Mouse (Mus musculus) neural tube, embryonic 11.5 days (tissue): ENCODE data around the gene Adamts2. TPM values are rescaled to one million over a fixed set of nuclear protein-coding genes. Genes with fewer than 3 reads are reported as not detected.

Source experiments
- ATAC-seq: fragments of 200-750 bp; cut with Nextera tagmentation; 2 replicates; pipeline ENCODE4 v1.8.0; 2017; ENCODE audit warnings: moderate number of reproducible peaks, mild to moderate bottlenecking, moderate TSS enrichment, moderate library complexity; ENCODE audit not compliant: insufficient read depth, low FRiP score, low TSS enrichment
- DNase-seq: peaks from one replicate; pipeline ENCODE4 v3.0.0-alpha.2; 2015; ENCODE audit warnings: low spot score
- H3K27ac ChIP-seq: fragments of 300-500 bp; sonication (generic); 2 replicates; pipeline ENCODE4 v1.5.1; 2014; ENCODE audit warnings: low read depth, mild to moderate bottlenecking, low read length
- H3K27me3 ChIP-seq: fragments of 300-500 bp; sonication (generic); 2 replicates; pipeline ENCODE4 v1.6.1; 2014; ENCODE audit warnings: mild to moderate bottlenecking, low read length, mixed read lengths; ENCODE audit not compliant: control insufficient read depth, insufficient read depth
- H3K36me3 ChIP-seq: fragments of 300-500 bp; sonication (generic); 2 replicates; pipeline ENCODE4 v1.6.1; 2014; ENCODE audit warnings: mild to moderate bottlenecking, low read length, moderate library complexity, mixed read lengths; ENCODE audit not compliant: control insufficient read depth, insufficient read depth
- H3K4me1 ChIP-seq: fragments of 300-500 bp; sonication (generic); 2 replicates; pipeline ENCODE4 v1.6.1; 2014; ENCODE audit warnings: low read length, mixed read lengths; ENCODE audit not compliant: control insufficient read depth, insufficient read depth
- H3K4me2 ChIP-seq: fragments of 300-500 bp; sonication (generic); 2 replicates; pipeline ENCODE4 v1.6.1; 2014; ENCODE audit warnings: low read depth, mild to moderate bottlenecking, moderate library complexity
- H3K4me3 ChIP-seq: fragments of 300-500 bp; sonication (generic); 2 replicates; pipeline ENCODE4 v1.5.1; 2014; ENCODE audit warnings: low read depth, low read length
- H3K9ac ChIP-seq: fragments of 300-500 bp; sonication (generic); 2 replicates; pipeline ENCODE4 v1.6.1; 2014; ENCODE audit warnings: mild to moderate bottlenecking, low read length
- H3K9me3 ChIP-seq: fragments of 300-500 bp; sonication (generic); 2 replicates; pipeline ENCODE4 v1.6.1; 2016; ENCODE audit warnings: low read length; ENCODE audit not compliant: control insufficient read depth
- WGBS: fragments of 180-500 bp; shearing (Covaris S2); extraction: QIAGEN DNeasy Blood & Tissue Kit; methylation state at CpG from one replicate; pipeline ENCODE4 v1.1.7; 2014; 5-methylcytosine and 5-hydroxymethylcytosine counted together
- polyA plus RNA-seq: library from polyadenylated mRNA; unstranded; fragments of >200 nt; fragmentation: Nextera tagmentation; extraction: Ambion mirVana; gene quantifications from 2 replicates; pipeline ENCODE4 v1.2.1, GENCODE M21; 2014

Adamts2 gene
- polyA plus RNA-seq, 1 experiment from 2014 or later: 1.1 TPM

DNA sequence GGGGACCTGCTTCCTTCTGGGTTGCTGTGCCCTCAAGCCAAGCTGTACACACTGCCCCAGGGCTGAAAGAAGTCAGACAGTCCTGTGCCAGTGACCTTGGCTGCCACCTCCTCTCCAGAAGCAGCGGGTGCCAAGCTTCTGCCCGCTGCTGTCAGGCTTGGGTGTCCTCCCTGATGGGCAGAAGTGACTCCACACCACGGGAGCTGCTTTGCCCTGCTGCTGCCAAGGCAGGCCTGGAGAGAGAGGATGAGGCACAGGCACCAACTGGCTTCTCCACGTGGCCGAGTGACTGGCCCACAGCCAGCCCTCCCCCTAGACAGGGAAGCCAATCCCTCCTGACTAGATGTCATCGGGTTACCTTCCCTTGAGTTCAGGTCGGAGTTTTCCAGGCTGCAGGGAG is 71.0 kb downstream of the Adamts2 start:
- Histone ChIP-seq H3K4me2 (no peak overlapping the region), H3K27ac (no peak overlapping the region), H3K36me3 (no peaks in the 10 kb centered on the region), H3K4me1 (no peaks in the 10 kb centered on the region), H3K4me3 (no peak overlapping the region), H3K9me3 (no peaks in the 10 kb centered on the region), H3K9ac (no peak overlapping the region), H3K27me3 (no peaks in the 10 kb centered on the region)
- no peak for ATAC-seq
- WGBS: 46% methylated on average over 7 of the region's 7 CpGs
- no peak for DNase-seq

GRCm38 (mm10) chr11:50673525-50674250 is 71.8 kb downstream of the Adamts2 start:
- 66% methylated on average over 5 of the region's 7 CpGs for whole genome bisulfite sequencing
- no peaks in the 10 kb centered on the region for H3K27me3 ChIP-seq
- ATAC-seq: no peak
- H3K9ac ChIP-seq: no peak overlapping the region
- no peaks in the 10 kb centered on the region for H3K4me1 ChIP-seq
- no peak overlapping the region for H3K4me2 ChIP-seq
- no peaks in the 10 kb centered on the region for H3K9me3 ChIP-seq
- H3K4me3 ChIP-seq: no peak overlapping the region
- H3K36me3 ChIP-seq: no peaks in the 10 kb centered on the region
- H3K27ac ChIP-seq: no peak overlapping the region
- DNase-seq: no peak

DNA sequence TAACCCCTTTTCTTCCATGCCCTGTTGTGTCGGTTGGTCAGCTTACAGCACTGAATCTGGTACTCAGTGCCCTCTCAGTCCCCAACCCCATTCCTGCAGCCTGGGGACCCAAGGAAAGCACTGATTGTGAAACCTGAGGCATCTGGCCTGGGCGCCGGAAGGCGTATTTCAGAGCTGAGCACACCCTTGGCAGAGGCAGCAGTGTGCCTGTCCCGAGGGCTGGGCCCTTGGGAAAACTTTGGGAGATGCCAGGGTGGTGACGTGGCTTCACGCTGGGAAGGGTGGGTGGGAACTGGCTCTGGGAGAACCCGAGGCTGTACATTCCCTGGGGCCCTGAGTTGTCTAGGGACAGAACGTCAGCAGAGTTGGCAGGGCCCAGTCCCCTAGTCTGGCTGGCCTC is 72.5 kb downstream of the Adamts2 start:
- Histone ChIP-seq H3K27ac (no peak overlapping the region), H3K9ac (no peak overlapping the region), H3K9me3 (no peaks in the 10 kb centered on the region), H3K4me1 (no peaks in the 10 kb centered on the region), H3K36me3 (no peaks in the 10 kb centered on the region), H3K4me3 (no peak overlapping the region), H3K4me2 (no peak overlapping the region), H3K27me3 (no peaks in the 10 kb centered on the region)
- ATAC-seq (no peak), DNase-seq (no peak)
- WGBS: 80% methylated on average over 9 of the region's 9 CpGs

DNA sequence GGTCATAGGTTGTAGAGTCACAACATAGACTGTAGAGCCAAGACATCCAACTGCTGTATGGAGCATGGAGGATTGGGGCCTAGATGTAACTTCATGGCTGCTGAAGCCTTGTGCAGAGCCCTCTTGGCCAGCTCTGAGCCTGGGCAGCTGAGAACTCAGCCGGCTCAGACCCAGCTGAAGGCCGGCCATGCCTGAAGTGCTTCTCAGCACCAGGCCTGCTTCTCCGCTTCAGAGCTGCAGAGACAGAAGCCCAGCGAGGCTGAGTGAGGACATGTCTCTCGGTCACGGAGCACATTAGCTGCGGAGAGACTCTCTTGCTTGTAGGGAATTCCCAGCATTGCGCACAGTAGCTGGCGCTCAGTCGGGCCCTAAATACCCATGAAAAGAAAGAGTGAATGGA is 76.8 kb downstream of the Adamts2 start:
- Histone ChIP-seq H3K4me3 (no peak overlapping the region), H3K36me3 (no peaks in the 10 kb centered on the region), H3K27ac (no peak overlapping the region), H3K4me2 (no peak overlapping the region), H3K9ac (no peak overlapping the region), H3K9me3 (no peaks in the 10 kb centered on the region), H3K27me3 (no peaks in the 10 kb centered on the region), H3K4me1 (no peaks in the 10 kb centered on the region)
- no peak for ATAC-seq
- no peak for DNase-seq
- 94% methylated on average over 10 of the region's 10 CpGs for WGBS

- H3K36me3 ChIP-seq: no peaks in the 10 kb centered on the region
- 89% methylated on average over 7 of the region's 7 CpGs for WGBS
- no peaks in the 10 kb centered on the region for H3K27me3 ChIP-seq
- no peak for ATAC-seq
- no peak overlapping the region for H3K4me2 ChIP-seq
- H3K9me3 ChIP-seq: no peaks in the 10 kb centered on the region
- no peak overlapping the region for H3K4me3 ChIP-seq
- no peak overlapping the region for H3K27ac ChIP-seq
- no peak for DNase-seq
- H3K9ac ChIP-seq: no peak overlapping the region
- no peaks in the 10 kb centered on the region for H3K4me1 ChIP-seq
These were observed 80.1 kb downstream of the Adamts2 start for GRCm38 (mm10) chr11:50681940-50682339.

- no peaks in the 10 kb centered on the region for H3K9me3 ChIP-seq
- H3K4me2 ChIP-seq: no peak overlapping the region
- DNase-seq: no peak
- H3K27ac ChIP-seq: no peak overlapping the region
- no peaks in the 10 kb centered on the region for H3K27me3 ChIP-seq
- no peak overlapping the region for H3K9ac ChIP-seq
- whole genome bisulfite sequencing: 87% methylated on average over 2 of the region's 2 CpGs
- no peaks in the 10 kb centered on the region for H3K36me3 ChIP-seq
- ATAC-seq: no peak
- H3K4me1 ChIP-seq: no peaks in the 10 kb centered on the region
- no peak overlapping the region for H3K4me3 ChIP-seq
These were observed 81.9 kb downstream of the Adamts2 start for GRCm38 (mm10) chr11:50683821-50684220.

- ATAC-seq (no peak), DNase-seq (no peak)
- Histone ChIP-seq H3K27ac (no peak overlapping the region), H3K4me2 (no peak overlapping the region), H3K27me3 (no peaks in the 10 kb centered on the region), H3K4me3 (no peak overlapping the region), H3K36me3 (no peaks in the 10 kb centered on the region), H3K4me1 (no peaks in the 10 kb centered on the region), H3K9ac (no peak overlapping the region), H3K9me3 (no peaks in the 10 kb centered on the region)
- 87% methylated on average over 3 of the region's 3 CpGs for WGBS
These were observed 86.7 kb downstream of the Adamts2 start for GRCm38 (mm10) chr11:50688584-50688983.

GRCm38 (mm10) chr11:50689672-50690071 is 87.8 kb downstream of the Adamts2 start:
- Histone ChIP-seq H3K4me2 (no peak overlapping the region), H3K4me3 (no peak overlapping the region), H3K9ac (no peak overlapping the region), H3K27ac (no peak overlapping the region), H3K27me3 (no peaks in the 10 kb centered on the region), H3K36me3 (no peaks in the 10 kb centered on the region), H3K9me3 (no peaks in the 10 kb centered on the region), H3K4me1 (no peaks in the 10 kb centered on the region)
- no peak for ATAC-seq
- WGBS: 92% methylated on average over 4 of the region's 4 CpGs
- DNase-seq: no peak

DNA sequence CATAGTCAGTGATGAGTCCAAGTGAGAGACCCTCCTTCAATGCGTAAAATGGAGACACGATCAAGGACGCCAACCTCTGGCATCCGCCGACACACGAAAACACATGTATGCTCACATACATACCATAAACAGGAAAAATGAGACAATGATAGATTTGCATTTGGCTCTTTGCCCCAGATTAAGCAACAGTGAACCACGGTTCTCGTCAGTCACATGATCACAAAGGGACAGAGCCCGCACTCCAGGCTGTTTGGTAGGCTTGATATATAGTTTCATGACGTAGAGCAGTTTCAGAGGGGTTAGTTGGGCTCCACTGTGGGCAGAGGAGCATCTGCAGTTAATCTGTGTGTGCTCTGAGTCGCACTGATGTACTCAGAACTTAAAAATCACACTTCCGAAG is 98.1 kb downstream of the Adamts2 start:
- H3K27me3 ChIP-seq: no peaks in the 10 kb centered on the region
- ATAC-seq (no peak), DNase-seq (no peak)
- H3K36me3 ChIP-seq: no peaks in the 10 kb centered on the region
- H3K9ac ChIP-seq: no peak overlapping the region
- no peaks in the 10 kb centered on the region for H3K4me1 ChIP-seq
- H3K9me3 ChIP-seq: no peaks in the 10 kb centered on the region
- 91% methylated on average over 12 of the region's 12 CpGs for WGBS
- no peak overlapping the region for H3K27ac ChIP-seq
- H3K4me2 ChIP-seq: no peak overlapping the region
- no peak overlapping the region for H3K4me3 ChIP-seq
